Mouse (Mus musculus) retina, postnatal 1 day (tissue): ENCODE results near the gene Gm42417.
A peak's percentile ranks its signal among the peaks of the same experiment; 100 is the strongest.

Experiments
- DNase-seq: peaks from one replicate; pipeline ENCODE4 v3.0.0-alpha.2; 2012

The Gm42417 gene

GRCm38 (mm10) chr1:36539186-36539585 is at the start of gene Gm42417:
Gm42417 (minus strand) TSS chr1:36539429.
- no peak for DNase-seq

GRCm38 (mm10) chr1:36587860-36588259 is 48.6 kb upstream of the Gm42417 start:
- no peak for DNase-seq

GRCm38 (mm10) chr1:36586288-36586687 is 47.1 kb upstream of the Gm42417 start:
- no peak for DNase-seq

- DNase-seq: no peak
Measured at GRCm38 (mm10) chr1:36583408-36584116, 44.3 kb upstream of the Gm42417 start.

GRCm38 (mm10) chr1:36582211-36582610 is 43.0 kb upstream of the Gm42417 start:
- no peak for DNase-seq

- DNase-seq: no peak
Measured at GRCm38 (mm10) chr1:36581260-36581659, 42.0 kb upstream of the Gm42417 start.

- peak; percentile 75 for DNase-seq
Measured at GRCm38 (mm10) chr1:36580384-36581207, 41.4 kb upstream of the Gm42417 start.

GRCm38 (mm10) chr1:36579974-36580383 is 40.8 kb upstream of the Gm42417 start:
- peak; percentile 45 for DNase-seq

GRCm38 (mm10) chr1:36576991-36577675 is 37.9 kb upstream of the Gm42417 start:
- DNase-seq: no peak

- DNase-seq: no peak
Measured at GRCm38 (mm10) chr1:36575347-36575746, 36.1 kb upstream of the Gm42417 start.

- no peak for DNase-seq
Measured at GRCm38 (mm10) chr1:36574196-36574955, 35.1 kb upstream of the Gm42417 start.

- no peak for DNase-seq
Measured at GRCm38 (mm10) chr1:36573524-36573923, 34.3 kb upstream of the Gm42417 start.

GRCm38 (mm10) chr1:36572709-36573108 is 33.5 kb upstream of the Gm42417 start:
- no peak for DNase-seq

- DNase-seq: no peak
Measured at GRCm38 (mm10) chr1:36572140-36572700, 33.0 kb upstream of the Gm42417 start.

- no peak for DNase-seq
Measured at GRCm38 (mm10) chr1:36571627-36572026, 32.4 kb upstream of the Gm42417 start.

- no peak for DNase-seq
Measured at GRCm38 (mm10) chr1:36570320-36570719, 31.1 kb upstream of the Gm42417 start.

- no peak for DNase-seq
Measured at GRCm38 (mm10) chr1:36569694-36570276, 30.6 kb upstream of the Gm42417 start.

- DNase-seq: no peak
Measured at GRCm38 (mm10) chr1:36568776-36569175, 29.5 kb upstream of the Gm42417 start.

GRCm38 (mm10) chr1:36567818-36568603 is 28.8 kb upstream of the Gm42417 start:
- no peak for DNase-seq

- no peak for DNase-seq
Measured at GRCm38 (mm10) chr1:36566425-36566824, 27.2 kb upstream of the Gm42417 start.

- no peak for DNase-seq
Measured at GRCm38 (mm10) chr1:36564101-36564500, 24.9 kb upstream of the Gm42417 start.
